Mouse (Mus musculus) neural tube, embryonic 15.5 days (tissue): ENCODE measurements at regions not wholly inside any gene's neighbourhood (a gene's known extent, or its start where the extent isn't known, plus 50 kb on each side); places are given as distances from the start of the nearest gene placed in this dataset.
A peak's percentile ranks its signal among the peaks of the same experiment; 100 is the strongest.

Experiments
- ATAC-seq: fragments of 200-750 bp; cut with Nextera tagmentation; 2 replicates; pipeline ENCODE4 v1.8.0; 2017; ENCODE audit warnings: mild to moderate bottlenecking, moderate TSS enrichment, moderate library complexity; ENCODE audit not compliant: low FRiP score
- H3K27ac ChIP-seq: fragments of 300-500 bp; sonication (generic); replicated peaks from 2 replicates; pipeline ENCODE4 v1.5.1; 2015; ENCODE audit warnings: mild to moderate bottlenecking, inconsistent platforms
- H3K27me3 ChIP-seq: fragments of 300-500 bp; sonication (generic); replicated peaks from 2 replicates; pipeline ENCODE4 v1.6.1; 2015; ENCODE audit warnings: inconsistent platforms
- H3K36me3 ChIP-seq: fragments of 300-500 bp; sonication (generic); 2 replicates; pipeline ENCODE4 v1.6.1; 2015; ENCODE audit warnings: inconsistent platforms
- H3K4me1 ChIP-seq: fragments of 300-500 bp; sonication (generic); 2 replicates; pipeline ENCODE4 v1.6.1; 2015; ENCODE audit warnings: inconsistent platforms
- H3K4me2 ChIP-seq: fragments of 300-500 bp; sonication (generic); 2 replicates; pipeline ENCODE4 v1.6.1; 2015; ENCODE audit warnings: inconsistent platforms, mild to moderate bottlenecking, moderate library complexity
- H3K4me3 ChIP-seq: fragments of 300-500 bp; sonication (generic); replicated peaks from 2 replicates; pipeline ENCODE4 v1.5.1; 2015; ENCODE audit warnings: mild to moderate bottlenecking, inconsistent platforms
- H3K9ac ChIP-seq: fragments of 300-500 bp; sonication (generic); replicated peaks from 2 replicates; pipeline ENCODE4 v1.6.1; 2015; ENCODE audit warnings: mild to moderate bottlenecking, inconsistent platforms
- H3K9me3 ChIP-seq: fragments of 300-500 bp; sonication (generic); replicated peaks from 2 replicates; pipeline ENCODE4 v1.6.1; 2016; ENCODE audit warnings: inconsistent platforms
- WGBS: fragments of 180-500 bp; shearing (Covaris S2); methylation state at CpG from one replicate; pipeline ENCODE4 v1.1.7; 2015; ENCODE audit warnings: mixed read lengths; 5-methylcytosine and 5-hydroxymethylcytosine counted together

DNA sequence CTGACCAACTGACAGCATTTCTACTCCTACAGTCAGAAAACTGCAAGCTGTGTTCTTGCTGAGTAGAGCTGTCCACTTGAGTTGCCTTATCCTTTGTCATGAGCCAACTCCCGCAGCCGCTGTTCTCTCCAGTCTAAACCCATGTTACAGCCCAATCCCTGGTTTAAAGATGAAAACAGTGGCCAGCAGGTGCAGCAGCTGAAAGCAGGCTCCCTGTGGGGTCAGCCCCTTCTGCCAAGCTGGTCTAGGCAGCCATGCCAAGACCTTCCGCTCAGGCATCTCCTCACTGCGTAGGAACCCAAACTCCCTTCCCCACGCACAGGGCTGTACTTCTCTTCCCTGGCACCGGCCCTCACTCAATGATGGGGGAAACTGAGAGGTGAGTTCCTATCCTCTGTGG is 279.3 kb upstream of the Npvf start:
- Histone ChIP-seq H3K27ac (peak overlapping the region; percentile 58; the same call in 1 of the 2 replicates), H3K4me2 (no peak overlapping the region), H3K27me3 (no peaks in the 10 kb centered on the region), H3K36me3 (no peaks in the 10 kb centered on the region), H3K4me1 (peaks cover 23% of the 10 kb centered on the region), H3K9me3 (no peaks in the 10 kb centered on the region), H3K4me3 (no peak overlapping the region), H3K9ac (no peak overlapping the region)
- ATAC-seq = 0 out of 2 replicates have a peak, but pooled peaks have one; percentile 26
- WGBS = 68% methylated on average over 6 of the region's 6 CpGs

DNA sequence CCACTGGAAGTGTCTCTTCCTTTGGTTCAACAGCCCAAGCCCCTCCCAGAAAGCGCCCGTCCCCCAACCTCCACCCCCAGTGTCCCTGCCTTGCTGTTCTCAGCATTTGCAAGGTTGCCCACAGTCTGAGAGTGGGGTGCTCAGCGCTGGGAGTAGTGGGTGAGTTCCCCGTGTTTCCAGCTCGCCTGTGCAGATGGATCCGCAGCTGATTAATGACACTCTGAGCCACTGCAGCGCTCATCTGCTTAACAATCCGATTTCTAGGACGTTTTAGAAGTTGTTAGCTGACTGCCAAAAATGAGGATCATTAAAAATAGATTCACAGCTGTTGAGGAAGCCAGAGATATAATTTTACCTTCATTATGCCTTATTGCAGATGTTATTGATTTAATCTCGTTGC is 280.0 kb upstream of the Npvf start:
- peak; percentile 46 for ATAC-seq
- WGBS = 38% methylated on average over 10 of the region's 10 CpGs
- Histone ChIP-seq H3K9ac (no peak overlapping the region), H3K4me1 (peaks cover 25% of the 10 kb centered on the region), H3K9me3 (no peaks in the 10 kb centered on the region), H3K4me3 (no peak overlapping the region), H3K27me3 (no peaks in the 10 kb centered on the region), H3K27ac (peak overlapping the region; percentile 58), H3K36me3 (no peaks in the 10 kb centered on the region), H3K4me2 (no peak overlapping the region; the same call in 1 of the 2 replicates)

DNA sequence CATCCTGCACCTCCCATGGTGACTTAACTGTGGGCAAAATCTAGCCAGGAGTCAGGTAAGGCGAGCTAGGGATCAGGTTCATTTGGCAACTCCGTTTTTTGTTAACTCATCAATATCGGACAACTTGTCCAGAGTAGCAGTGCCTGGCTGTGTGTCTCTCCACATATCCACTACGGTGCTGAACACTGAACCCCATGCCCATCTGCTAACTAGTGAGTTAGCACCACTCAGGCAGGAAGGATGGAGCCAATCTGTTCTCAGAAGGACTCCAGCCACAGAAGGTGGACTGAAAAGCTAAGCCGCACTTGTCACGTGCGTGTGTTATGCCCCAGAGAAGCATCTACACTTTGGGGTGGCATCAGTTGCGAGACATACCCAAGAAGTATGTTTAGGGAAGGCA is 282.1 kb upstream of the Npvf start:
- Histone ChIP-seq H3K4me3 (no peak overlapping the region), H3K9me3 (no peaks in the 10 kb centered on the region), H3K4me1 (peaks cover 25% of the 10 kb centered on the region), H3K27me3 (no peaks in the 10 kb centered on the region), H3K9ac (no peak overlapping the region), H3K36me3 (no peaks in the 10 kb centered on the region), H3K27ac (no peak overlapping the region), H3K4me2 (no peak overlapping the region)
- no peak for ATAC-seq
- 88% methylated on average over 8 of the region's 8 CpGs for WGBS

DNA sequence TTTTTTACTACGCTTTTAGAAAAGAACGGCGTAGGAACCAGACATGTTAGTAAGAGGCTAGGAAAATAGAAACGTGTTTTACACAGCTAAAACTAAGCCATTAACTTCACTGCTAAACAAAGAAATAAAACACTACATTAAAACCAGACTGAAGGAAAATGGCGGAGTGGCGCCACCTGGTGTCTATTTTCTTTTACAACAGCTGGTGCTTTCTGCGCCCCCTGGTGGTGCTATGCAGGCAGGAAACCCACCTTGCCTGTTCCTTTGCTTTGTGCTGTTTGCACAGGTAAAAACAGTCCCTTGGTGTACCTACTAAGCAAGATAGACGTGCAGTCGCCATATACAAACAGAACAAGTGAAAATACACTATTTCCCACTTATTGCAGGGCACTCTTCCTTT is 282.9 kb upstream of the Npvf start:
- H3K9me3 ChIP-seq = no peaks in the 10 kb centered on the region
- no peak overlapping the region for H3K9ac ChIP-seq
- no peaks in the 10 kb centered on the region for H3K27me3 ChIP-seq
- 28% methylated on average over 9 of the region's 9 CpGs for WGBS
- H3K36me3 ChIP-seq = no peaks in the 10 kb centered on the region
- H3K4me2 ChIP-seq = no peak overlapping the region
- no peak overlapping the region for H3K4me3 ChIP-seq
- ATAC-seq = no peak
- no peak overlapping the region for H3K27ac ChIP-seq
- H3K4me1 ChIP-seq = peaks cover 25% of the 10 kb centered on the region

DNA sequence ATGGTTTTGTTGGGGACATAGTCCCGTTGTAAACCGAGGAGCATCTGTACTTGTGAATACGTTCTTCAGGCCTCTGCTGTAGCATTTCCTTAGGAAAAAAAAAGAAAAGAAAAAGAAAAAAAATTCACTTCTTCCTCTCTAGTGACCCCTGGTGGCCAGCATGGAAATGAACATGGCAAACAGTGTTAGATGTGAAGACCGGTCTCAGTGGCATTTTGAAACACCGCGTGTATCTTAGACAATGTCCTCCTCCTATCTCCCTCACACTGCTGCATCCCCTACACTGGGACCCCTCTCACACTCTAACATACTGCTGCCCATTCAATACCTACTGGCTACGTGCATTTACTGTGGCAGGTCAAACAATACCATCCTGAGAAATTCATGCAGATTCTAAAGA is 284.6 kb upstream of the Npvf start:
- no peaks in the 10 kb centered on the region for H3K27me3 ChIP-seq
- H3K4me2 ChIP-seq = no peak overlapping the region
- ATAC-seq = no peak; the same call in 1 of the 2 replicates
- WGBS = 35% methylated on average over 7 of the region's 7 CpGs
- no peak overlapping the region for H3K27ac ChIP-seq
- no peaks in the 10 kb centered on the region for H3K9me3 ChIP-seq
- H3K4me1 ChIP-seq = peaks cover 22% of the 10 kb centered on the region
- no peaks in the 10 kb centered on the region for H3K36me3 ChIP-seq
- no peak overlapping the region for H3K9ac ChIP-seq
- no peak overlapping the region for H3K4me3 ChIP-seq

DNA sequence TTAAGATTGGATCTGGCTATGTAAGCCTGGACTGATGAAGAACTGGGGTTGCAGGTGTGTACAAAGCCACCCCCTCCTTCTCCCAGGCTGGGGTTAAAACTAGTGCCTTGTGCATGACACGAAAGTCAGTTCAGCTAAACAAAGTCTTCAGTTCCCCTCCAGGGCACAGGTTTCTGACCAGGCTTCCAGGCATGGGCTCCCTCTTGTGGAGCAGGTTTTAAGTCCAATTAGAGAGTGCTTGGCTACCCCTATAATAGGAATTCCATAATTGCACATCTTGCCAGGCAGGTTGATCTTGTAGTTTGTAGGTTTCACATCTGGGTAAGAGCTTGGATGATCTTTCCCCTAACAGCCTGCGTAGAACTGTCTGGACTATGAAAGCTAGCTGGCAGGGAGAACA is 285.2 kb upstream of the Npvf start:
- Histone ChIP-seq H3K27me3 (no peaks in the 10 kb centered on the region), H3K9ac (no peak overlapping the region), H3K36me3 (no peaks in the 10 kb centered on the region), H3K4me3 (no peak overlapping the region), H3K4me2 (no peak overlapping the region), H3K4me1 (peaks cover 17% of the 10 kb centered on the region), H3K9me3 (no peaks in the 10 kb centered on the region), H3K27ac (no peak overlapping the region)
- ATAC-seq = no peak
- WGBS = 55% methylated on average over 2 of the region's 2 CpGs

DNA sequence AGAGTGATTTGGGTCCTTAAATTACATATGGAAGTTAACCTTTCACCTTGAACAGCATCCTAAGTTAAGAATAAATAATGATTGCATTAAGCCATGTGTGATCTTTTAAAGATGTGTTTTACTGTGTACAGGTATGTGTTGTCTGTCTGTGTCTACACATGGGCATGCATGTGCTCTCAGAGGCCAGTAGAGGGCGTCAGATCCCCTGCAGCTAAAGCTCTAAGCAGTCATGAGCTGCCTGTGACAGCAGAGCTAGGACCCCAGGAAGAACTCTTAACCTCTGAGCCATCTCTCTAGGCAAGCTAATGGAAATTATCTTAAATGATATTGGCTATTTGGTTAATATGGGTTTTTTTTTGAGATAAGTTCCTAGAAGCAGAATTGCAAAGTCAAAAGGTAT is 285.9 kb upstream of the Npvf start:
- 28% methylated on average over 1 of the region's 1 CpGs for WGBS

DNA sequence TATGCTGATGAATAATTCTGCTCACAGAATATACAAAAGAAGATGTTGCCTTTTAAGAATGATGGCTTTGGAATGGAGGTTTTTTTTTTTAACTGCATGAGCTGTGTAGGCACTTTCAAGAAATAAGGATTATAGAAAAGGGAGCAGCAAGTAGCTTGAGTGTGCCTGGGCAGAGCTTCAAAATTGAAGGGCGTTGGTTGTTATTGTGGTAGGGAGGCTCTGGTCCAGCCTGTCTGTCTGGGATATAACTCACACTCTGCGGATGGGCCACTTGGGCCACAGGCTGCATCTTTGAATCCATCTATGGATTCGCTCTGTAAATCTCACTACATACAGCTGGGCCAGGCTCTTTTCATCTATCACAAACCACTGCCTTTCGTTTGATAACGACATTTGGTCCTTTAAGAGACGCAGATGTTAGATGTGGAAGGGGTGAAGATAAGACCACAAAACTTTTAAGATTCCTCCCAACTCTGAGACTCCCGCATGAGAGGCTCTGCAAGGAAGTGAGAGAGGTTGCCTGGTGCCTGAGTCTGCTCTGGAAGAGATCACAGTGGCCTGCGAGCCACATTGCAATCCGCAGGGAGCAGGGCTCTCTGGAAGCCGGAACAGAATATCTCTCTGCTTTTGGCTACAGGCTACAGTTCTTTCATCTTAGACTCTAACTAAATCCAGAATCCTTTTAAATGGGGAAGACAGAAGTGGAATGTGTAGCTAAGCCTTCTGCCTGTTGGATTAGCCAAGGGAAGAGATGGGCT is 286.6 kb upstream of the Npvf start:
- Histone ChIP-seq H3K36me3 (no peaks in the 10 kb centered on the region), H3K4me3 (no peak overlapping the region), H3K27me3 (no peaks in the 10 kb centered on the region), H3K27ac (no peak overlapping the region), H3K9me3 (no peaks in the 10 kb centered on the region), H3K9ac (no peak overlapping the region), H3K4me2 (no peak overlapping the region), H3K4me1 (peaks cover 10% of the 10 kb centered on the region)
- ATAC-seq = no peak
- 78% methylated on average over 10 of the region's 10 CpGs for WGBS

More for the DNA sequence above, 285.9 kb upstream of the Npvf start:
- Histone ChIP-seq H3K27ac (no peak overlapping the region), H3K9ac (no peak overlapping the region), H3K4me2 (no peak overlapping the region), H3K9me3 (no peaks in the 10 kb centered on the region), H3K4me3 (no peak overlapping the region), H3K27me3 (no peaks in the 10 kb centered on the region), H3K4me1 (peaks cover 13% of the 10 kb centered on the region), H3K36me3 (no peaks in the 10 kb centered on the region)
- ATAC-seq = no peak

DNA sequence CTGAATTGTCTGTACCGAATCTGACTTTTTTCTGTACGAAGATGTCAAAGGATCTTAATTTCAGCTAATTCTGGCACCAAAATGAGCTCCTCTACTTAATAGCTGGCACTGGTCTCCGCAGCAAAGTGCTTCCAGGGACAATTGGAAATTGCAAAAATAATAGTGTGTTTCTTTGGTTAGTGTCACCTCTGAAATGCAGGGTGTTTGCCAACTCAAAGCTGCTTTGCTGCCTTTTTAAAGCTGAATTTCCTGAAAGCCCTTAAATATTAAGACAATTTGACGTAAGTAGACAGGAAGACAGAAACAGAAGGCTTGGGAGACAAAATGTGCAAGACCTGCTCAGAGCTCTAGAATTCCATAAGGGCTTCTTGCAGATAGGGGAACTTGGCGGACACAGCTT is 288.5 kb upstream of the Npvf start:
- no peaks in the 10 kb centered on the region for H3K27me3 ChIP-seq
- no peak overlapping the region for H3K27ac ChIP-seq
- H3K9ac ChIP-seq = no peak overlapping the region
- H3K9me3 ChIP-seq = no peaks in the 10 kb centered on the region
- ATAC-seq = no peak
- H3K4me3 ChIP-seq = no peak overlapping the region
- peaks cover 12% of the 10 kb centered on the region for H3K4me1 ChIP-seq
- H3K36me3 ChIP-seq = no peaks in the 10 kb centered on the region
- WGBS = 60% methylated on average over 5 of the region's 5 CpGs
- no peak overlapping the region for H3K4me2 ChIP-seq

DNA sequence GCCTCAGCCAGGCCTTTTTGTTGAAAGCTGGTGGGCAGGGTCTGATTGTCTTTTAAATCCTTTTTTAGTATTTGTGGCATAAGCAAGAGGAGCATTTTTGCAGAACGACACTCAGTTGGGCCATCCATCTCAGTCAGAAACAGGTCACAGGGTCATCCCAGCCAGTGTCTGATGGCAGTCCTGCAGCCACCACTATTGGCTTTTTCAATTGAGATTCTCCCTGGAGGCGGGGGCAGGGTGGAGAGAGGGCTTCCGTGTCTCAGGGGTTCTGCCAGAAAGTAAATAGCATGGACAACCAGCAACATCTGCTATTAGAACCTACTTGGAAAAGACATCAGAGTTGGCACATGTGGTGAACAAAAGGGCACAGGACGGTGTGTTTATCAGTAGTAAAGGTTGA is 293.8 kb upstream of the Npvf start:
- Histone ChIP-seq H3K27me3 (no peaks in the 10 kb centered on the region), H3K27ac (no peak overlapping the region), H3K4me1 (peaks cover 15% of the 10 kb centered on the region), H3K4me3 (no peak overlapping the region), H3K4me2 (no peak overlapping the region), H3K9ac (no peak overlapping the region), H3K9me3 (no peaks in the 10 kb centered on the region), H3K36me3 (no peaks in the 10 kb centered on the region)
- WGBS = 46% methylated on average over 4 of the region's 4 CpGs
- ATAC-seq = no peak

DNA sequence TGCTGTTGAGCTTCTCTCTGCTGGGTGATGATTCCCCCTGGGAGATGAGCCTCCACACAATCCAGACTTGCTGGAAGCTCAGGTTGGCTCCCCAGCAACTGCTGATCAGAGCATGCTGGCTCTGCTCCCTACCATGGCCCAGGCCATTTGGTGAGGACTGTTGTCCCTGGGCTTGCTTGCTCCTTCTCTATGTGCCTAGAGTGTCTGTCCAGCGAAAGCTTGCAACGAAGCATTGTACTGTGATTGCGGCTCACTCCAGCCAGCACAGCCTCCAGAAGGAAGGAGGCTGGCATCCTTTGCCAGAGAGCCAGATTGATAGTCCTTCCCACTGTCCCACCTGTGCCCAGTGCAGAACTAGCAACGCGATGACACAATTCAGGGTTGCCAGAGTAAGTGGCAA is 295.1 kb upstream of the Npvf start:
- H3K9me3 ChIP-seq = no peaks in the 10 kb centered on the region
- 0 out of 2 replicates have a peak overlapping the region, but pooled peaks have one; percentile 33 for H3K27ac ChIP-seq
- WGBS = 77% methylated on average over 5 of the region's 5 CpGs
- H3K36me3 ChIP-seq = no peaks in the 10 kb centered on the region
- peaks cover 15% of the 10 kb centered on the region for H3K4me1 ChIP-seq
- H3K27me3 ChIP-seq = no peaks in the 10 kb centered on the region
- H3K4me3 ChIP-seq = no peak overlapping the region
- H3K9ac ChIP-seq = no peak overlapping the region
- no peak overlapping the region for H3K4me2 ChIP-seq
- ATAC-seq = 0 out of 2 replicates have a peak, but pooled peaks have one; percentile 11

DNA sequence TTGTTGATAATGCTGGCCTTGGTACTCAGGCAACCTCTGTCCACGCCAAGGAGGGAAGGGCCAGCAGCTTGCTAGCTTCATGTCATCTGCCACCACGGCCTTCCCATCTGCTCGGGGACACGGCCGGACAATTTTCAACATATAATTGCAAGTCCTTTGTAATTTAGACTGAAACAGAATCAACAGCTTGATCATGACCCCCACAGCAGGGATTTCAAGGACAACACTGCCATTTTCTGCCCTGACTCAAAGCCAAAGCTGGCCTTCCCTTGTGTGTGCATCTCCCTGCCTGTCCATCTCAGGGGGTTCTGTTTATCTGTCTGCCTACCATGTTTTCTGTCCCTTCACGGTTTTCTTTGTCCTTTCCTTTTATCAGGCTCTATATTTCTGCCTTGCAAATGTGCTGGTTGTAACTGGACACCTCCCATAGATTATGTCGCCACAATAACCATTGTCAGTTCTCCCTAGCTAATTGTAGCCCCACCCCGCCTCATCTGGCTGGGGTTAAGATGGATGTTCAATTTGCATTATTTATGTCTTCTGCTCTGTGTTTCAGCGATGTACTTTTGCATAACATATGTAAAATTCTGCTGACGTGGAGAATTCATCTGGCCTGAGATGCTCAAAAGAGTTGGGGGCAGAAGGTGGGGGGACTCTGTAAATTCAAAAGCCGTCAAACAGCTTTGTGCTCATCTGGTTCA is 295.8 kb upstream of the Npvf start:
- no peak overlapping the region for H3K4me3 ChIP-seq
- no peaks in the 10 kb centered on the region for H3K27me3 ChIP-seq
- peak overlapping the region; percentile 33 for H3K27ac ChIP-seq
- H3K36me3 ChIP-seq = no peaks in the 10 kb centered on the region
- H3K4me2 ChIP-seq = no peak overlapping the region
- ATAC-seq = 0 out of 2 replicates have a peak, but pooled peaks have one; percentile 36
- WGBS = 27% methylated on average over 11 of the region's 11 CpGs
- H3K4me1 ChIP-seq = peaks cover 15% of the 10 kb centered on the region
- no peaks in the 10 kb centered on the region for H3K9me3 ChIP-seq
- H3K9ac ChIP-seq = no peak overlapping the region
